Mouse (Mus musculus): ENCODE data around the gene Usp15. TPM values are rescaled to one million over a fixed set of nuclear protein-coding genes. Genes with fewer than 3 reads are reported as not detected.

Gene Usp15
- polyA plus RNA-seq, 1 experiment from 2014 or later = 79.9 TPM

GRCm38 (mm10) chr10:123108121-123108520, 88.7 kb downstream of the Usp15 start:
- Histone ChIP-seq H3K4me3 (ENCODE audit: low read depth, low read length) (no peak overlapping the region), H3K4me1 (replicated peaks; ENCODE audit: control insufficient read depth, insufficient read depth, low read length) (no peaks in the 10 kb centered on the region), H3K27ac (ENCODE audit: low read depth, low read length) (no peak overlapping the region), H3K27me3 (ENCODE audit: control insufficient read depth, insufficient read depth, low read length) (no peaks in the 10 kb centered on the region), H3K9me3 (ENCODE audit: control insufficient read depth, low read length) (no peaks in the 10 kb centered on the region), H3K36me3 (ENCODE audit: control insufficient read depth, insufficient read depth, low read length) (no peaks in the 10 kb centered on the region), H3K9ac (ENCODE audit: low read depth, low read length) (no peak overlapping the region), H3K4me2 (replicated peaks; ENCODE audit: low read depth, low read length) (no peak overlapping the region)
- no peak for DNase-seq (ENCODE audit: low spot score)
- ATAC-seq (ENCODE audit: low FRiP score) = no peak
- WGBS = 96% methylated on average over 5 of the region's 5 CpGs

GRCm38 (mm10) chr10:123101303-123101702, 95.5 kb downstream of the Usp15 start:
- H3K4me2 ChIP-seq (replicated peaks; ENCODE audit: low read depth, low read length) = no peak overlapping the region
- 94% methylated on average over 1 of the region's 1 CpGs for WGBS
- ATAC-seq (ENCODE audit: low FRiP score) (no peak), DNase-seq (ENCODE audit: low spot score) (no peak)
- no peaks in the 10 kb centered on the region for H3K36me3 ChIP-seq (ENCODE audit: control insufficient read depth, insufficient read depth, low read length)
- no peaks in the 10 kb centered on the region for H3K9me3 ChIP-seq (ENCODE audit: control insufficient read depth, low read length)
- H3K27me3 ChIP-seq (ENCODE audit: control insufficient read depth, insufficient read depth, low read length) = no peaks in the 10 kb centered on the region
- no peak overlapping the region for H3K9ac ChIP-seq (ENCODE audit: low read depth, low read length)
- no peak overlapping the region for H3K27ac ChIP-seq (ENCODE audit: low read depth, low read length)
- no peak overlapping the region for H3K4me3 ChIP-seq (ENCODE audit: low read depth, low read length)
- H3K4me1 ChIP-seq (replicated peaks; ENCODE audit: control insufficient read depth, insufficient read depth, low read length) = no peaks in the 10 kb centered on the region

GRCm38 (mm10) chr10:123100584-123100983, 96.2 kb downstream of the Usp15 start:
- DNase-seq (ENCODE audit: low spot score) (no peak), ATAC-seq (ENCODE audit: low FRiP score) (no peak)
- Histone ChIP-seq H3K4me3 (ENCODE audit: low read depth, low read length) (no peak overlapping the region), H3K36me3 (ENCODE audit: control insufficient read depth, insufficient read depth, low read length) (no peaks in the 10 kb centered on the region), H3K27ac (ENCODE audit: low read depth, low read length) (no peak overlapping the region), H3K4me1 (replicated peaks; ENCODE audit: control insufficient read depth, insufficient read depth, low read length) (no peaks in the 10 kb centered on the region), H3K4me2 (replicated peaks; ENCODE audit: low read depth, low read length) (no peak overlapping the region), H3K9ac (ENCODE audit: low read depth, low read length) (no peak overlapping the region), H3K9me3 (ENCODE audit: control insufficient read depth, low read length) (no peaks in the 10 kb centered on the region), H3K27me3 (ENCODE audit: control insufficient read depth, insufficient read depth, low read length) (no peaks in the 10 kb centered on the region)
- 84% methylated on average over 2 of the region's 2 CpGs for WGBS

GRCm38 (mm10) chr10:123094504-123094903, 102.3 kb downstream of the Usp15 start:
- Histone ChIP-seq H3K9ac (ENCODE audit: low read depth, low read length) (no peak overlapping the region), H3K4me2 (replicated peaks; ENCODE audit: low read depth, low read length) (no peak overlapping the region), H3K27ac (ENCODE audit: low read depth, low read length) (no peak overlapping the region), H3K4me3 (ENCODE audit: low read depth, low read length) (no peak overlapping the region), H3K4me1 (replicated peaks; ENCODE audit: control insufficient read depth, insufficient read depth, low read length) (no peaks in the 10 kb centered on the region), H3K27me3 (ENCODE audit: control insufficient read depth, insufficient read depth, low read length) (no peaks in the 10 kb centered on the region), H3K36me3 (ENCODE audit: control insufficient read depth, insufficient read depth, low read length) (no peaks in the 10 kb centered on the region), H3K9me3 (ENCODE audit: control insufficient read depth, low read length) (no peaks in the 10 kb centered on the region)
- no peak for ATAC-seq (ENCODE audit: low FRiP score)
- 93% methylated on average over 7 of the region's 7 CpGs for WGBS
- DNase-seq (ENCODE audit: low spot score) = no peak

GRCm38 (mm10) chr10:123092577-123092976, 104.2 kb downstream of the Usp15 start:
- H3K9ac ChIP-seq (ENCODE audit: low read depth, low read length) = no peak overlapping the region
- no peaks in the 10 kb centered on the region for H3K27me3 ChIP-seq (ENCODE audit: control insufficient read depth, insufficient read depth, low read length)
- no peaks in the 10 kb centered on the region for H3K4me1 ChIP-seq (replicated peaks; ENCODE audit: control insufficient read depth, insufficient read depth, low read length)
- H3K36me3 ChIP-seq (ENCODE audit: control insufficient read depth, insufficient read depth, low read length) = no peaks in the 10 kb centered on the region
- ATAC-seq (ENCODE audit: low FRiP score) = no peak
- no peaks in the 10 kb centered on the region for H3K9me3 ChIP-seq (ENCODE audit: control insufficient read depth, low read length)
- H3K4me2 ChIP-seq (replicated peaks; ENCODE audit: low read depth, low read length) = no peak overlapping the region
- DNase-seq (ENCODE audit: low spot score) = no peak
- no peak overlapping the region for H3K27ac ChIP-seq (ENCODE audit: low read depth, low read length)
- no peak overlapping the region for H3K4me3 ChIP-seq (ENCODE audit: low read depth, low read length)
- WGBS = 77% methylated on average over 3 of the region's 3 CpGs

- no peaks in the 10 kb centered on the region for H3K4me1 ChIP-seq (replicated peaks; ENCODE audit: control insufficient read depth, insufficient read depth, low read length)
- H3K9me3 ChIP-seq (ENCODE audit: control insufficient read depth, low read length) = no peaks in the 10 kb centered on the region
- no peak overlapping the region for H3K9ac ChIP-seq (ENCODE audit: low read depth, low read length)
- no peak overlapping the region for H3K4me3 ChIP-seq (ENCODE audit: low read depth, low read length)
- peak; percentile 49; the same call in 1 of the 2 replicates for ATAC-seq (ENCODE audit: low FRiP score)
- no peak overlapping the region for H3K27ac ChIP-seq (ENCODE audit: low read depth, low read length)
- no peaks in the 10 kb centered on the region for H3K36me3 ChIP-seq (ENCODE audit: control insufficient read depth, insufficient read depth, low read length)
- H3K4me2 ChIP-seq (replicated peaks; ENCODE audit: low read depth, low read length) = no peak overlapping the region
- WGBS = 41% methylated on average over 5 of the region's 5 CpGs
- H3K27me3 ChIP-seq (ENCODE audit: control insufficient read depth, insufficient read depth, low read length) = no peaks in the 10 kb centered on the region
- DNase-seq (ENCODE audit: low spot score) = peak; percentile 74
Observed at GRCm38 (mm10) chr10:123091737-123092136, 105.1 kb downstream of the Usp15 start.

GRCm38 (mm10) chr10:123089425-123089930, 107.3 kb downstream of the Usp15 start:
- Histone ChIP-seq H3K9ac (ENCODE audit: low read depth, low read length) (no peak overlapping the region), H3K36me3 (ENCODE audit: control insufficient read depth, insufficient read depth, low read length) (no peaks in the 10 kb centered on the region), H3K4me3 (ENCODE audit: low read depth, low read length) (no peak overlapping the region), H3K4me1 (replicated peaks; ENCODE audit: control insufficient read depth, insufficient read depth, low read length) (no peaks in the 10 kb centered on the region), H3K27ac (ENCODE audit: low read depth, low read length) (no peak overlapping the region), H3K9me3 (ENCODE audit: control insufficient read depth, low read length) (no peaks in the 10 kb centered on the region), H3K27me3 (ENCODE audit: control insufficient read depth, insufficient read depth, low read length) (no peaks in the 10 kb centered on the region), H3K4me2 (replicated peaks; ENCODE audit: low read depth, low read length) (no peak overlapping the region)
- 82% methylated on average over 12 of the region's 12 CpGs for WGBS
- ATAC-seq (ENCODE audit: low FRiP score) = no peak
- no peak for DNase-seq (ENCODE audit: low spot score)

GRCm38 (mm10) chr10:123086847-123087246, 109.9 kb downstream of the Usp15 start:
- no peaks in the 10 kb centered on the region for H3K27me3 ChIP-seq (ENCODE audit: control insufficient read depth, insufficient read depth, low read length)
- ATAC-seq (ENCODE audit: low FRiP score) (no peak), DNase-seq (ENCODE audit: low spot score) (no peak)
- H3K36me3 ChIP-seq (ENCODE audit: control insufficient read depth, insufficient read depth, low read length) = no peaks in the 10 kb centered on the region
- WGBS = 89% methylated on average over 2 of the region's 2 CpGs
- H3K4me1 ChIP-seq (replicated peaks; ENCODE audit: control insufficient read depth, insufficient read depth, low read length) = no peaks in the 10 kb centered on the region
- H3K9me3 ChIP-seq (ENCODE audit: control insufficient read depth, low read length) = no peaks in the 10 kb centered on the region
- no peak overlapping the region for H3K4me3 ChIP-seq (ENCODE audit: low read depth, low read length)
- no peak overlapping the region for H3K9ac ChIP-seq (ENCODE audit: low read depth, low read length)
- H3K27ac ChIP-seq (ENCODE audit: low read depth, low read length) = no peak overlapping the region
- no peak overlapping the region for H3K4me2 ChIP-seq (replicated peaks; ENCODE audit: low read depth, low read length)

- DNase-seq (ENCODE audit: low spot score) = no peak
- no peak for ATAC-seq (ENCODE audit: low FRiP score)
Observed at GRCm38 (mm10) chr10:123084900-123085641, 111.7 kb downstream of the Usp15 start.

More at GRCm38 (mm10) chr10:123084900-123085641, 111.7 kb downstream of the Usp15 start:
- Histone ChIP-seq H3K4me2 (replicated peaks; ENCODE audit: low read depth, low read length) (no peak overlapping the region), H3K27ac (ENCODE audit: low read depth, low read length) (no peak overlapping the region), H3K4me3 (ENCODE audit: low read depth, low read length) (no peak overlapping the region), H3K36me3 (ENCODE audit: control insufficient read depth, insufficient read depth, low read length) (no peaks in the 10 kb centered on the region), H3K9ac (ENCODE audit: low read depth, low read length) (no peak overlapping the region), H3K4me1 (replicated peaks; ENCODE audit: control insufficient read depth, insufficient read depth, low read length) (no peaks in the 10 kb centered on the region), H3K9me3 (ENCODE audit: control insufficient read depth, low read length) (no peaks in the 10 kb centered on the region), H3K27me3 (ENCODE audit: control insufficient read depth, insufficient read depth, low read length) (no peaks in the 10 kb centered on the region)
- 83% methylated on average over 10 of the region's 10 CpGs for WGBS
